Mouse (Mus musculus): ENCODE results near the gene Gm11437.

The Gm11437 gene

GRCm38 (mm10) chr11:84145201-84145798, 22.0 kb downstream of the Gm11437 start:
- no peak for DNase-seq (ENCODE audit: inconsistent age in 2 of 2, low spot score in 1 of 2)

- DNase-seq (ENCODE audit: inconsistent age in 2 of 2, low spot score in 1 of 2): peak; percentile 41 to 86
Measured at GRCm38 (mm10) chr11:84141752-84142151, 25.5 kb downstream of the Gm11437 start.

GRCm38 (mm10) chr11:84136453-84136852, 30.8 kb downstream of the Gm11437 start:
- DNase-seq (ENCODE audit: inconsistent age in 2 of 2, low spot score in 1 of 2): no peak

- no peak for DNase-seq (ENCODE audit: inconsistent age in 2 of 2, low spot score in 1 of 2)
Measured at GRCm38 (mm10) chr11:84134331-84134860, 32.9 kb downstream of the Gm11437 start.

DNA sequence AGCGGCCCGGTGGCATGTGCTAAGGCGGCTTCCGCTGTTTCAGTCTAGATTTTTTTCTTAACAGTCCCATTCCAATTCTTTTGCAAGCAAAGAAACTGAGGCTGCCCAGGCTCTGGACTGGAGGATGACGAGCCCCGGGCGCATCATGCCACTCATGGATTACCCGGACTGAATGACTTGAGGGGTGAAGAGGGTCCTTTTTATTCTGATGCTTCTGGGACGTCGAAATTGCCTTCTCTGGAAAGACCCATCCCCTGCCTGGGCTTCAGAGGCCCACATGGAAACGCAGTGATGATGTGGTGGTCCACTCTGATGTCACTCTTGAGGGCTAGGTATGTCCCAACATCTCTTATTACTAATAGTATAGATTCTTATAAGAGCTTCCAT, 37.5 kb downstream of the Gm11437 start:
- DNase-seq (ENCODE audit: inconsistent age in 2 of 2, low spot score in 1 of 2): no peak

- DNase-seq (ENCODE audit: inconsistent age in 2 of 2, low spot score in 1 of 2): peak; percentile 84 to 92
Measured at GRCm38 (mm10) chr11:84128943-84129798, 38.1 kb downstream of the Gm11437 start, which contains the start of the genes Tada2a and Acaca. Gene Tada2a (minus strand): TSS chr11:84129600. Gene Acaca (plus strand): TSS chr11:84129672.

DNA sequence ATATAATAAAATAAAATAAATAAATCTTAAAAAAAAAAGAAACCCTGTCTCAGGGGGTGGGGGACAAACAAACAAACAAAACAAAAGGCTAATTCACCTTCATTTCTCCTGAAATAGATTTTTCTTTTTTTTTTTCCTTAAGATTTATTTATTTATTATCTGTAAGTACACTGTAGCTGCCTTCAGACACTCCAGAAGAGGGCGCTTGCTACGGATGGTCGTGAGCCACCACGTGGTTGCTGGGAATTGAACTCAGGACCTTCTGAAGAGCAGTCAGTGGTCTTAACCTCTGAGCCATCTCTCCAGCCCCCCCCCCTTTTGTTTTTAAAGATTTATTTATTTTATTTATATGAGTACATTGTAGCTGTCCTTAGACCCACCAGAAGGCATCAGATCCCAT, 39.3 kb downstream of the Gm11437 start:
- DNase-seq (ENCODE audit: inconsistent age in 2 of 2, low spot score in 1 of 2): no peak

GRCm38 (mm10) chr11:84121051-84121956, 46.0 kb downstream of the Gm11437 start:
- peak in 1 of 2 experiments; percentile 21 for DNase-seq (ENCODE audit: inconsistent age in 2 of 2, low spot score in 1 of 2)

DNA sequence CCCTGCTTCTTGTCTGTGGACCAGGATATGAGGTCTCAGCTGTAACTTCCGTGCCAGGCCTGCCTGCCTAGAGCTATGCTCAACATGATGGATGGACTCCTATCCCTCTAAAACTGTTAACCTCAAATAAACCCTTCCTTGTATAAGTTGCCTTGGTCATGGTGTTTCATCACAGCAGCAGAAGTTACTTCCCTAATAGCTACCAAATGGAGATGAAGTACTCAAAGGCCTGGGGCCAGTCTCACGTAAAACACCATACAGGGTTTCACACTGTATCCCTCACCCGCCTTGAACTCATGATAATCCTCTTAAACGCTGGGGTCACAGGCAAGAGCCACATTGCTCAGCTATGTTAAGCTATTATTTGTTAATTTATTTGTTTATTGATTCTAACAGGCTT, 49.8 kb downstream of the Gm11437 start:
- peak in 1 of 2 experiments; percentile 16 for DNase-seq (ENCODE audit: inconsistent age in 2 of 2, low spot score in 1 of 2)

GRCm38 (mm10) chr11:84116221-84116620, 51.1 kb downstream of the Gm11437 start:
- DNase-seq (ENCODE audit: inconsistent age in 2 of 2, low spot score in 1 of 2): peak in 1 of 2 experiments; percentile 28

GRCm38 (mm10) chr11:84115646-84116045, 51.6 kb downstream of the Gm11437 start:
- DNase-seq (ENCODE audit: inconsistent age in 2 of 2, low spot score in 1 of 2): no peak

DNA sequence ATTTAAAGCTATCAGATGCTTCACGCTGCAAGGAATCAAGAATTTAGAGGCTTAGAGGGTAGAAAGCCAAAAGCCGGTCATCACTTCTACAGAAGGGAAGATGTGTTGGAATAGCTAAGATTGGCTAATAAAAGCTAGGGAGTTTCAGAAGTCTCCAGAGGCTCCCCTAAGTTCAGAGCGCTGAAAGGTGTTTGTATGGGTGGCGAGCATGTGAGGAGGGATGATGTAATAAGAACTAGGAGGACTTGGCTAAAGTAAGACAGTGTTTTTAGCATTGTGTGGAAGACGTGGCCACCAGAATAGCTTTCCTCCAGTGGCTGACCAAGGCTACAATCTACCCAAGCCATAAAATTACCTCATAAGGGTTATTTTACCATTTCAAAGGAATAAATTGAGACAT, 53.7 kb downstream of the Gm11437 start:
- DNase-seq (ENCODE audit: inconsistent age in 2 of 2, low spot score in 1 of 2): no peak

GRCm38 (mm10) chr11:84107137-84107536, 60.1 kb downstream of the Gm11437 start:
- DNase-seq (ENCODE audit: inconsistent age in 2 of 2, low spot score in 1 of 2): no peak

DNA sequence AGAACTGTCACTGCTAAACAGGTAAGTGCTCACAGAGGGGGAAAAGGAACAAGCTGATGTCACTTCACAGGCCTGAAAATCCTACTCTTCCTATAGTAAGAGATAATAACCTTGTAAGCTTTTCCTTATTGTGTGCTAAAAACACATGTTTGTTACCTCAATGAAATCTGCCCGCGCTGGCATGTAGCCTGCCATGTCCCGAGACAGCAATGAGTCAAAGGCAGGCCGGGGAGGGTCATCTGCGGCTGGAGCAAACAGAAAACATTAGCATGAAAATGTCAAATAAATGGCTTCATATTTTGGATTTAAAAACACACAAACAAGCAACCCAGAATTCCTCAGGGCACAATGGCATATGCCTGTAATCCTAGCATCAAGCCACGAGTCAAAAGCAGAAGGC, 63.2 kb downstream of the Gm11437 start:
- DNase-seq (ENCODE audit: inconsistent age in 2 of 2, low spot score in 1 of 2): peak; percentile 39 to 71

- DNase-seq (ENCODE audit: inconsistent age in 2 of 2, low spot score in 1 of 2): peak in 1 of 2 experiments; percentile 60
Measured at GRCm38 (mm10) chr11:84101182-84101581, 66.1 kb downstream of the Gm11437 start.

All from adrenal gland, adult (tissue).